In genomic region chr5:148756246-148756930, GRCm38 (mm10) we compare ENCODE assay signal across 10 mouse cellular contexts.
DNase-seq lines count a peak whose midpoint lies in the region; ATAC-seq and TF ChIP-seq lines count a peak whose summit lies in the region.
"Had no signal": no experiment of that assay in that cellular context is flagged by ENCODE, and none has a peak within 500 bp of the region (broad histone marks: within the 10 kb centered on the region; RNA-seq: fewer than 3 reads in every experiment).

No protein-coding gene starts in this region.

- H3K27me3 ChIP-seq in liver, postnatal 0 days (ENCODE audit: insufficient read depth, low read length): no peaks in the 10 kb centered on the region
- H3K27me3 ChIP-seq: hindbrain, embryonic 12.5 days; lung, embryonic 15.5 days had no signal

- TF ChIP-seq EP300 in liver, postnatal 0 days (IDR thresholded peaks at IDR 0.05; ENCODE audit: low read depth): no peak

- H3K9ac ChIP-seq in ES-E14 (ENCODE audit: insufficient read depth, low read depth, low read length, poor library complexity, severe bottlenecking): no peak overlapping the region
- H3K9ac ChIP-seq in liver, postnatal 0 days (replicated peaks): no peak overlapping the region
- H3K9ac ChIP-seq: hindbrain, embryonic 12.5 days; lung, embryonic 15.5 days had no signal

- H3K4me2 ChIP-seq in liver, postnatal 0 days (ENCODE audit: low read depth, low read length): no peak overlapping the region
- H3K4me2 ChIP-seq: hindbrain, embryonic 12.5 days; lung, embryonic 15.5 days had no signal

- WGBS in liver, postnatal 0 days (ENCODE audit: insufficient replicate concordance): 78% methylated on average over 16 of the region's 16 CpGs

- H3K4me3 ChIP-seq in left cerebral cortex, adult 2 months: no peak overlapping the region
- no peak overlapping the region for H3K4me3 ChIP-seq in ES-E14 (ENCODE audit: insufficient read depth in 1 of 2, low read depth in 1 of 2, low read length in 2 of 2, poor library complexity in 1 of 2, severe bottlenecking in 1 of 2)
- no peak overlapping the region for H3K4me3 ChIP-seq in liver, postnatal 0 days (ENCODE audit: low read depth, low read length)
- H3K4me3 ChIP-seq: hindbrain, embryonic 12.5 days; lung, embryonic 15.5 days had no signal

- TF ChIP-seq CTCF in left cerebral cortex, adult 2 months (IDR thresholded peaks at IDR 0.05): peak; percentile 46
- TF ChIP-seq CTCF in liver, postnatal 0 days (IDR thresholded peaks at IDR 0.05; ENCODE audit: low read depth): peak; percentile 75

- H3K4me1 ChIP-seq in ES-E14 (ENCODE audit: control insufficient read depth in 2 of 2, insufficient read depth in 2 of 2, low read length in 2 of 2, poor library complexity in 1 of 2): peaks cover 0 to 9% of the 10 kb centered on the region in 2 experiments; a peak in 1 of 4 replicates
- H3K4me1 ChIP-seq in liver, postnatal 0 days (ENCODE audit: insufficient read depth): no peaks in the 10 kb centered on the region

- no peaks in the 10 kb centered on the region for H3K36me3 ChIP-seq in ES-E14 (ENCODE audit: control insufficient read depth, insufficient read depth, low read length, poor library complexity, severe bottlenecking)
- H3K36me3 ChIP-seq in liver, postnatal 0 days (replicated peaks; ENCODE audit: insufficient read depth, low read length): no peaks in the 10 kb centered on the region
- H3K36me3 ChIP-seq: hindbrain, embryonic 12.5 days; lung, embryonic 15.5 days had no signal

- H3K9me3 ChIP-seq in ES-E14 (ENCODE audit: control insufficient read depth, insufficient read depth, low read depth, low read length): no peaks in the 10 kb centered on the region
- no peaks in the 10 kb centered on the region for H3K9me3 ChIP-seq in liver, postnatal 0 days (ENCODE audit: low read length)
- H3K9me3 ChIP-seq: lung, embryonic 15.5 days had no signal

- DNase-seq in left cerebral cortex, adult 2 months (ENCODE audit: extremely low spot score in 1 of 2, low spot score in 2 of 2): no peak
- no peak for DNase-seq in left cerebral cortex, adult 11 months (ENCODE audit: low spot score)
- DNase-seq in ES-E14 (ENCODE audit: low read depth, low spot score): no peak
- peak; percentile 71 for DNase-seq in kidney, adult 18-20 months
- peak; percentile 57 for DNase-seq in liver, postnatal 0 days
- no peak for DNase-seq in adrenal gland, adult 8-10 months
- DNase-seq in urinary bladder, postnatal 36 days (ENCODE audit: low spot score in 2 of 2): no peak

- intact Hi-C loops in left cerebral cortex, adult 2 months (cut with DNase I): no loop called here

- in situ Hi-C loops in ES-E14 (cut with MboI; ENCODE audit: low sequenced_read_pairs in 2 of 2, unreplicated experiment in 2 of 2): no loop called here

- ATAC-seq in liver, postnatal 0 days: 0 out of 2 replicates have a peak, but pooled peaks have one; percentile 12
- ATAC-seq in frontal cortex, adult (ENCODE audit: low TSS enrichment): no peak

- no peak overlapping the region for H3K27ac ChIP-seq in left cerebral cortex, adult 2 months
- H3K27ac ChIP-seq in ES-E14 (ENCODE audit: insufficient read depth, low read depth, low read length, poor library complexity, severe bottlenecking): no peak overlapping the region
- no peak overlapping the region for H3K27ac ChIP-seq in liver, postnatal 0 days (ENCODE audit: low read depth)
- H3K27ac ChIP-seq: hindbrain, embryonic 12.5 days; lung, embryonic 15.5 days had no signal

TF ChIP-seq in ES-E14, 5 proteins besides CTCF, POLR2A, EP300 and RAD21:
- TF ChIP-seq ZC3H11A (IDR thresholded peaks at IDR 0.05; ENCODE audit: borderline replicate concordance, low read depth, low read length): peak; percentile 33; the same call in 1 of the 2 replicates
- TF ChIP-seq HCFC1 (IDR thresholded peaks at IDR 0.05; ENCODE audit: borderline replicate concordance, insufficient read depth, low read length): no peak

Comparison
In these comparisons a context has a peak if more than half of its experiments do, and no peak if none do; other contexts are left out.
1. DNase-seq: peak in kidney, adult 18-20 months (single experiment) and liver, postnatal 0 days (single experiment); none in left cerebral cortex, adult 2 months (0 of 2), left cerebral cortex, adult 11 months (single experiment), ES-E14 (single experiment), adrenal gland, adult 8-10 months (single experiment) and urinary bladder, postnatal 36 days (0 of 2).